Mouse (Mus musculus): ENCODE data around the gene Cdk5r1. TPM values are rescaled to one million over a fixed set of nuclear protein-coding genes. Genes with fewer than 3 reads are reported as not detected.

Gene Cdk5r1
- polyA plus RNA-seq, 1 experiment from 2014 or later = 0.75 TPM

- no peak for ATAC-seq (ENCODE audit: low FRiP score, low TSS enrichment)
- TF ChIP-seq EP300 (optimal IDR thresholded peaks at IDR 0.05) = no peak
- TF ChIP-seq CTCF (IDR thresholded peaks at IDR 0.05; ENCODE audit: low read depth) = no peak
- Histone ChIP-seq H3K9me3 (ENCODE audit: control insufficient read depth, low read length) (no peaks in the 10 kb centered on the region), H3K27ac (replicated peaks) (no peak overlapping the region), H3K4me2 (replicated peaks; ENCODE audit: low read depth) (no peak overlapping the region), H3K36me3 (ENCODE audit: control insufficient read depth, insufficient read depth, low read length) (no peaks in the 10 kb centered on the region), H3K4me3 (ENCODE audit: low read depth, low read length) (no peak overlapping the region), H3K9ac (ENCODE audit: low read length) (no peak overlapping the region), H3K27me3 (ENCODE audit: control insufficient read depth, insufficient read depth, low read length) (no peaks in the 10 kb centered on the region), H3K4me1 (replicated peaks; ENCODE audit: control insufficient read depth, insufficient read depth) (no peaks in the 10 kb centered on the region; the same call in 1 of the 2 replicates)
- WGBS = 68% methylated on average over 1 of the region's 1 CpGs
- no peak for DNase-seq (ENCODE audit: low spot score)
These were observed 19.8 kb downstream of the Cdk5r1 start for GRCm38 (mm10) chr11:80496640-80497039.

DNA sequence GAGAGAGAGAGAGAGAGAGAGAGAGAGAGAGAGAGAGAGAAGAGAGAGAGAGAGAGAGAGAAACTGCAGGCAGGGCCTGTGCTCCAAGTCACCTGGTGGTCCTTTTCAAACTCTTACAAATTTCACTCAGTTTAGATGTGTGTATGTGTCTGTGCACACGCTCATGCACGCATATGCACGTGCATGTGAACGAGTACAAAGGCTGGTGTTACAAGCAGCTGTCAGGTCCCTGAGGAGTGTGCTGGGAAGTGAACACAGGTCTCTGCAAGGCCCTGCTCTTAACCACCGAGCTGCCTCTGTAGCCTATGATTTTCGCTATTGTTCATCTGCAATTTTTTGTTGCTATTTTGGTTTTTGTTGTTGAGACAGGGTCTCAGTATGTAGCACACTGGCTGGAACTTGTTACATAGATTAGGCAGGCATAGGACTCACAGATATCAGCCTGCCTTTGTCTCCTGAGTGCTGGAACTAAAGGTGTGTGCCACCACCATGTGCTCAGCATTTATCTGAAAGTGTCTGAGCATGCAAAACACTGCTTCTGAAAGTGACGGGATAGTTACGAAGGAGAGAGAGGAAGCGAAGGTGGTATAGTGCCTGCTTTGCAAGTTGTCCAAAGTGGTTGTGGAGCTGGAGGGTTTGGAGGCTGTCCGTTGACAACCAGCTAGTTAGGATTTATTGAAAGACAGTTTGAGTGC, 20.5 kb downstream of the Cdk5r1 start:
- no peak overlapping the region for H3K27ac ChIP-seq (replicated peaks)
- H3K36me3 ChIP-seq (ENCODE audit: control insufficient read depth, insufficient read depth, low read length) = no peaks in the 10 kb centered on the region
- H3K9me3 ChIP-seq (ENCODE audit: control insufficient read depth, low read length) = no peaks in the 10 kb centered on the region
- no peak overlapping the region for H3K4me3 ChIP-seq (ENCODE audit: low read depth, low read length)
- no peak for TF ChIP-seq CTCF (IDR thresholded peaks at IDR 0.05; ENCODE audit: low read depth)
- TF ChIP-seq EP300 (optimal IDR thresholded peaks at IDR 0.05) = no peak
- ATAC-seq (ENCODE audit: low FRiP score, low TSS enrichment) (no peak), DNase-seq (ENCODE audit: low spot score) (no peak)
- H3K4me1 ChIP-seq (replicated peaks; ENCODE audit: control insufficient read depth, insufficient read depth) = no peaks in the 10 kb centered on the region; the same call in 1 of the 2 replicates
- no peak overlapping the region for H3K4me2 ChIP-seq (replicated peaks; ENCODE audit: low read depth)
- 76% methylated on average over 10 of the region's 10 CpGs for WGBS
- H3K9ac ChIP-seq (ENCODE audit: low read length) = no peak overlapping the region
- H3K27me3 ChIP-seq (ENCODE audit: control insufficient read depth, insufficient read depth, low read length) = no peaks in the 10 kb centered on the region

DNA sequence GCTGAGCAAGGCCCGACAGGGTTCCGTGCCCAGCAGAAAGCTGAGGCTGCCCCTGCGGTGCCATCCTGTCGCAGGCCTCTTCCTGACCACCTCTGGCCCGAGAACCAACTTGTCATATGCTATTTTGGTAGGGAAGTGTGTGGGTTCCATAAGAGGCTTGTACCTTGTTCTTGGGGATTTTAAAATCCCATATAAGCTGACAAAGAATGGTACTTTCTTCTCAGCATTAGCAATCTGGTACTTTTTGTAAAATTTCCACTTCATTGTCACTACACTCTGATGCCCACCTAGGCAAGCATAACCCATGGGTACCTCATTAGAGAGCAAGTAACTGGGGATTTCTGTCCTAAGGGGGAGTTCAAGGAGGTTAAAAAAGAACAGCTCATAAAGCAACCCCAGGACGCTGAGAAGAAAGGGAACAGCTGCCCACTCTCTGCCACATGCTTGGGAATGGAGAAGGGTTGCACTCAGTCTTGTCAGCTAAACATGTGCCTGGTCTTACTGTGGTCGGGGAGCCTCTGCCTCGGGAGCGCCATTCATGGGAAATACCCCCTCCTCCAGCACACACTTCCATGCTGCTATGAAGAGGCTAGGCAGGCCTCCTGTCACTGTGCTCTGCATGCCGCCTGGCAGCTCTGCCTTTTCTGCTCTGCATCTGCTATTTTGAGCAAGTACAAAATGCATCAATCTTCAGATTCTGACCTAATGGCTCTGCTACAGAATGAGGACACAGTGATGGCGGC, 21.7 kb downstream of the Cdk5r1 start:
- no peak overlapping the region for H3K27ac ChIP-seq (replicated peaks)
- H3K9me3 ChIP-seq (ENCODE audit: control insufficient read depth, low read length) = no peaks in the 10 kb centered on the region
- 63% methylated on average over 11 of the region's 11 CpGs for WGBS
- no peaks in the 10 kb centered on the region for H3K27me3 ChIP-seq (ENCODE audit: control insufficient read depth, insufficient read depth, low read length)
- no peak for DNase-seq (ENCODE audit: low spot score)
- no peak overlapping the region for H3K4me3 ChIP-seq (ENCODE audit: low read depth, low read length)
- H3K36me3 ChIP-seq (ENCODE audit: control insufficient read depth, insufficient read depth, low read length) = no peaks in the 10 kb centered on the region
- no peak overlapping the region for H3K9ac ChIP-seq (ENCODE audit: low read length)
- no peak overlapping the region for H3K4me2 ChIP-seq (replicated peaks; ENCODE audit: low read depth)
- TF ChIP-seq EP300 (optimal IDR thresholded peaks at IDR 0.05) (no peak), CTCF (IDR thresholded peaks at IDR 0.05; ENCODE audit: low read depth) (no peak)
- no peaks in the 10 kb centered on the region; the same call in 1 of the 2 replicates for H3K4me1 ChIP-seq (replicated peaks; ENCODE audit: control insufficient read depth, insufficient read depth)
- no peak for ATAC-seq (ENCODE audit: low FRiP score, low TSS enrichment)

GRCm38 (mm10) chr11:80499550-80499952, 22.7 kb downstream of the Cdk5r1 start:
- WGBS = 70% methylated on average over 4 of the region's 4 CpGs
- H3K9me3 ChIP-seq (ENCODE audit: control insufficient read depth, low read length) = no peaks in the 10 kb centered on the region
- no peak overlapping the region for H3K9ac ChIP-seq (ENCODE audit: low read length)
- no peaks in the 10 kb centered on the region; the same call in 1 of the 2 replicates for H3K4me1 ChIP-seq (replicated peaks; ENCODE audit: control insufficient read depth, insufficient read depth)
- TF ChIP-seq CTCF (IDR thresholded peaks at IDR 0.05; ENCODE audit: low read depth) = no peak
- no peak for TF ChIP-seq EP300 (optimal IDR thresholded peaks at IDR 0.05)
- ATAC-seq (ENCODE audit: low FRiP score, low TSS enrichment) = no peak
- no peak overlapping the region for H3K4me2 ChIP-seq (replicated peaks; ENCODE audit: low read depth)
- no peak overlapping the region for H3K27ac ChIP-seq (replicated peaks)
- no peak overlapping the region for H3K4me3 ChIP-seq (ENCODE audit: low read depth, low read length)
- H3K27me3 ChIP-seq (ENCODE audit: control insufficient read depth, insufficient read depth, low read length) = no peaks in the 10 kb centered on the region
- H3K36me3 ChIP-seq (ENCODE audit: control insufficient read depth, insufficient read depth, low read length) = no peaks in the 10 kb centered on the region
- DNase-seq (ENCODE audit: low spot score) = no peak

DNA sequence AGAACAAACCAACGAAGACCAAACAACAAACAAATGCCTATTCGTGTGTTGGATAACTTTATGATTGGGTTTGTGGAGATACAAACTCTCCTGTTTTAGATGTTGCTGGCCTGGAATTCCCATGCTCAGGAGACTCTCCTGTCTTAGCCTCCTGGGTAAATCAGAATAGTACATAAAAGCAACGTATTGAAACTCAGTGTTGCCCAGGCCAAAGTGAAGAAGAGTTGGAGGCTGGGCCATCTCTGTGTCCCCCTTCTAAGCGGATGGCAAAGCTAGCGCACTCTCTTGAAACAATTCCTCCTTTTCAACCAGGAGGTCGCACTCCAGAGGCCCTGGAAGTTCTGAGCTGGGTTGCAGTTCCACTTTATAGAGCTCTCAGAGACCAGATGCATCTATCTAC, 26.5 kb downstream of the Cdk5r1 start:
- Histone ChIP-seq H3K4me1 (replicated peaks; ENCODE audit: control insufficient read depth, insufficient read depth) (no peaks in the 10 kb centered on the region; the same call in 1 of the 2 replicates), H3K9me3 (ENCODE audit: control insufficient read depth, low read length) (no peaks in the 10 kb centered on the region), H3K36me3 (ENCODE audit: control insufficient read depth, insufficient read depth, low read length) (no peaks in the 10 kb centered on the region), H3K27me3 (ENCODE audit: control insufficient read depth, insufficient read depth, low read length) (no peaks in the 10 kb centered on the region), H3K4me3 (ENCODE audit: low read depth, low read length) (no peak overlapping the region), H3K27ac (replicated peaks) (no peak overlapping the region), H3K4me2 (replicated peaks; ENCODE audit: low read depth) (no peak overlapping the region), H3K9ac (ENCODE audit: low read length) (no peak overlapping the region)
- DNase-seq (ENCODE audit: low spot score) (no peak), ATAC-seq (ENCODE audit: low FRiP score, low TSS enrichment) (no peak)
- WGBS = 84% methylated on average over 6 of the region's 6 CpGs
- TF ChIP-seq CTCF (IDR thresholded peaks at IDR 0.05; ENCODE audit: low read depth) (no peak), EP300 (optimal IDR thresholded peaks at IDR 0.05) (no peak)
